9 mouse cellular contexts compared by ENCODE assay signal in genomic region chr5:129725774-129726392, GRCm38 (mm10). TPM values are rescaled to one million over a fixed set of nuclear protein-coding genes. Genes with fewer than 3 reads are reported as not detected.
DNase-seq lines count a peak whose midpoint lies in the region; ATAC-seq and TF ChIP-seq lines count a peak whose summit lies in the region.
"Had no signal": no experiment of that assay in that cellular context is flagged by ENCODE, and none has a peak within 500 bp of the region (broad histone marks: within the 10 kb centered on the region; RNA-seq: fewer than 3 reads in every experiment).

No protein-coding gene starts in this region.

- no peaks in the 10 kb centered on the region for H3K9me3 ChIP-seq in forebrain, embryonic 10.5 days
- no peaks in the 10 kb centered on the region for H3K9me3 ChIP-seq in intestine, embryonic 16.5 days (ENCODE audit: control insufficient read depth, low read length)
- H3K9me3 ChIP-seq in midbrain, embryonic 12.5 days = no peaks in the 10 kb centered on the region

- H3K4me1 ChIP-seq in cerebellum, adult 2 months (ENCODE audit: control insufficient read depth, insufficient read depth, low read length) = peaks cover 19% of the 10 kb centered on the region
- H3K4me1 ChIP-seq in forebrain, embryonic 10.5 days = peaks cover 45% of the 10 kb centered on the region
- H3K4me1 ChIP-seq in intestine, embryonic 16.5 days (ENCODE audit: control insufficient read depth, insufficient read depth, low read length) = peaks cover 27% of the 10 kb centered on the region
- H3K4me1 ChIP-seq in midbrain, embryonic 12.5 days = peaks cover 27% of the 10 kb centered on the region

- peak; percentile 28 to 40 for DNase-seq in cerebellum, adult 2 months
- DNase-seq in cerebellum, adult 11 months = no peak
- peak; percentile 32 for DNase-seq in CD4-positive helper T cell, adult 2 months (ENCODE audit: low read depth, low spot score)
- DNase-seq in forebrain, embryonic 10.5 days (ENCODE audit: extremely low spot score, low spot score) = no peak
- no peak for DNase-seq in urinary bladder, postnatal 36 days (ENCODE audit: low spot score in 2 of 2)
- DNase-seq in gastrocnemius, adult 18-20 months (ENCODE audit: low spot score) = no peak

- peak overlapping the region; percentile 96 for H3K4me3 ChIP-seq in cerebellum, adult 2 months (replicated peaks; ENCODE audit: insufficient read depth, low read depth, low read length)
- H3K4me3 ChIP-seq in forebrain, embryonic 10.5 days = peak overlapping the region; percentile 93
- peak overlapping the region; percentile 77 for H3K4me3 ChIP-seq in intestine, embryonic 16.5 days (ENCODE audit: low read length)
- peak overlapping the region; percentile 92 for H3K4me3 ChIP-seq in midbrain, embryonic 12.5 days

- H3K36me3 ChIP-seq in forebrain, embryonic 10.5 days (replicated peaks) = no peaks in the 10 kb centered on the region
- H3K36me3 ChIP-seq in intestine, embryonic 16.5 days (ENCODE audit: control insufficient read depth, insufficient read depth, low read length) = no peaks in the 10 kb centered on the region
- no peaks in the 10 kb centered on the region for H3K36me3 ChIP-seq in midbrain, embryonic 12.5 days

- H3K27me3 ChIP-seq in cerebellum, adult 2 months (ENCODE audit: control insufficient read depth, insufficient read depth, low read length) = no peaks in the 10 kb centered on the region
- H3K27me3 ChIP-seq in forebrain, embryonic 10.5 days (ENCODE audit: poor library complexity, severe bottlenecking) = no peaks in the 10 kb centered on the region
- no peaks in the 10 kb centered on the region for H3K27me3 ChIP-seq in intestine, embryonic 16.5 days (replicated peaks; ENCODE audit: control insufficient read depth, insufficient read depth, low read length)
- 0 out of 2 replicates have a peak, but pooled peaks cover 2% of the 10 kb centered on the region for H3K27me3 ChIP-seq in midbrain, embryonic 12.5 days

- peak overlapping the region; percentile 54 for H3K4me2 ChIP-seq in intestine, embryonic 16.5 days (ENCODE audit: low read depth, low read length)
- H3K4me2 ChIP-seq in midbrain, embryonic 12.5 days (replicated peaks) = peak overlapping the region; percentile 56

- TF ChIP-seq POLR2A in cerebellum, adult 2 months (IDR thresholded peaks at IDR 0.05; ENCODE audit: borderline replicate concordance, insufficient read depth, low read length) = no peak

- peak overlapping the region; percentile 89 for H3K9ac ChIP-seq in intestine, embryonic 16.5 days (ENCODE audit: low read depth, low read length)
- H3K9ac ChIP-seq in midbrain, embryonic 12.5 days (replicated peaks) = peak overlapping the region; percentile 93

- WGBS in cerebellum, adult 2 months = 4% methylated on average over 7 of the region's 7 CpGs
- WGBS in forebrain, embryonic 10.5 days = 23% methylated on average over 7 of the region's 7 CpGs
- 15% methylated on average over 7 of the region's 7 CpGs for WGBS in intestine, embryonic 16.5 days
- 19% methylated on average over 7 of the region's 7 CpGs for whole genome bisulfite sequencing in midbrain, embryonic 12.5 days

- H3K27ac ChIP-seq in cerebellum, adult 2 months (ENCODE audit: insufficient read depth, low read length) = peak overlapping the region; percentile 96; the same call in 1 of the 2 replicates
- peak overlapping the region; percentile 99 for H3K27ac ChIP-seq in forebrain, embryonic 10.5 days
- peak overlapping the region; percentile 98 for H3K27ac ChIP-seq in intestine, embryonic 16.5 days (ENCODE audit: low read length)
- H3K27ac ChIP-seq in midbrain, embryonic 12.5 days (replicated peaks) = no peak overlapping the region; the same call in 1 of the 2 replicates

- TF ChIP-seq CTCF in cerebellum, adult 2 months (IDR thresholded peaks at IDR 0.05; ENCODE audit: borderline replicate concordance, insufficient read depth, low read depth, low read length) = no peak

- no peak for ATAC-seq in intestine, embryonic 16.5 days
- no peak for ATAC-seq in midbrain, embryonic 12.5 days (ENCODE audit: low FRiP score, low read depth)

RNA-seq across cellular contexts. Expression of gene Nipsnap2, which starts 1.0 kb away (rescaled TPM):
- polyA plus RNA-seq in cerebellum, adult 2 months (2012; rRNA removed) = 137 and 157 TPM in 2 replicates
- polyA plus RNA-seq in forebrain, embryonic 10.5 days (2016; fragmentation: Nextera tagmentation; extraction: Ambion mirVana) = 75.9 and 79.4 TPM in 2 replicates
- polyA plus RNA-seq in intestine, embryonic 16.5 days (2015; fragmentation: Nextera tagmentation; extraction: Ambion mirVana) = 73.9 and 80.4 TPM in 2 replicates
- polyA plus RNA-seq in midbrain, embryonic 12.5 days (2016; fragmentation: Nextera tagmentation; extraction: Ambion mirVana) = 81.5 and 83.3 TPM in 2 replicates
- total RNA-seq in gastrocnemius, adult 18-20 months (2021) = 100 to 1,000 TPM; 539 to 562 TPM

RNA-seq across cellular contexts. Expression of gene Mrps17, which starts 10.6 kb away (rescaled TPM):
- polyA plus RNA-seq in cerebellum, adult 2 months (2012; rRNA removed) = 90.6 and 97.4 TPM in 2 replicates
- polyA plus RNA-seq in forebrain, embryonic 10.5 days (2016; fragmentation: Nextera tagmentation; extraction: Ambion mirVana) = 173 and 181 TPM in 2 replicates
- polyA plus RNA-seq in intestine, embryonic 16.5 days (2015; fragmentation: Nextera tagmentation; extraction: Ambion mirVana) = 183 and 196 TPM in 2 replicates
- polyA plus RNA-seq in midbrain, embryonic 12.5 days (2016; fragmentation: Nextera tagmentation; extraction: Ambion mirVana) = 156 and 171 TPM in 2 replicates
- total RNA-seq in gastrocnemius, adult 18-20 months (2021) = 10 to 100 TPM; 58.3 to 61.5 TPM

RNA-seq across cellular contexts. Expression of gene Sept14, which starts 17.6 kb away (rescaled TPM):
- polyA plus RNA-seq in cerebellum, adult 2 months (2012; rRNA removed) = not detected in 2 replicates
- polyA plus RNA-seq in forebrain, embryonic 10.5 days (2016; fragmentation: Nextera tagmentation; extraction: Ambion mirVana) = not detected in 2 replicates
- not detected in 2 replicates for polyA plus RNA-seq in intestine, embryonic 16.5 days (2015; fragmentation: Nextera tagmentation; extraction: Ambion mirVana)
- not detected in 2 replicates for polyA plus RNA-seq in midbrain, embryonic 12.5 days (2016; fragmentation: Nextera tagmentation; extraction: Ambion mirVana)
- total RNA-seq in gastrocnemius, adult 18-20 months (2021) = not detected
- total RNA-seq: hematopoietic stem cell, adult 5-6 weeks had no signal

RNA-seq across cellular contexts. Expression of gene Zfp11, which starts 56.0 kb away (rescaled TPM):
- 5.0 and 5.5 TPM in 2 replicates for polyA plus RNA-seq in cerebellum, adult 2 months (2012; rRNA removed)
- polyA plus RNA-seq in forebrain, embryonic 10.5 days (2016; fragmentation: Nextera tagmentation; extraction: Ambion mirVana) = 5.9 and 6.6 TPM in 2 replicates
- 2.6 and 3.1 TPM in 2 replicates for polyA plus RNA-seq in intestine, embryonic 16.5 days (2015; fragmentation: Nextera tagmentation; extraction: Ambion mirVana)
- polyA plus RNA-seq in midbrain, embryonic 12.5 days (2016; fragmentation: Nextera tagmentation; extraction: Ambion mirVana) = 7.0 and 7.1 TPM in 2 replicates
- 1 to 10 TPM; 1.9 to 2.0 TPM for total RNA-seq in gastrocnemius, adult 18-20 months (2021)

Comparison
In these comparisons a context has a peak if more than half of its experiments do, and no peak if none do; other contexts are left out.
1. DNase-seq: peak in cerebellum, adult 2 months (2 of 2) and CD4-positive helper T cell, adult 2 months (single experiment); none in cerebellum, adult 11 months (single experiment), forebrain, embryonic 10.5 days (single experiment), urinary bladder, postnatal 36 days (0 of 2) and gastrocnemius, adult 18-20 months (single experiment).
2. Peak in every context shown above with its lines, with median percentiles within 50 percentile points of each other: H3K4me3 ChIP-seq.